7 mouse cellular contexts compared by ENCODE assay signal in the genomic region with DNA sequence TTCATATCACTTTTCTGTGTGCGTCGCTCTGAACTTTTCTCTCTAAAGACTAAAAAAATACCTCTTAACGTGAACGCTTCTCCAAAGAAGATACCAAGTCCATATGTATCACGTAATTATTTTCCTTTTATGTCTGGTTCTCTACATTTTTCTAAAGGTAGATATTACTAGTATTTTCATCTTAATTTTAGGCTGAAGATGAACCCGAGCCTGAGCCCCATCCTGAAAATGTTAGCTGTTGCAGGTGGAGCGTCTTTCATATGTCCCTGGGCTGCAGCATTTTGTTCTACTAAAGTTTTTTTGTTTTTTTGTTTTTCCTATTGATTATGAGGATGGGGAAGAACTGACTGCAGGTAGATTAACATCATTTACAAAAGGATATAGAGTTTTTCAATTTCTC. TPM values are rescaled to one million over a fixed set of nuclear protein-coding genes. Genes with fewer than 3 reads are reported as not detected.
DNase-seq lines count a peak whose midpoint lies in the region; ATAC-seq and TF ChIP-seq lines count a peak whose summit lies in the region.

No protein-coding gene starts in this region.

- H3K4me3 ChIP-seq in lung, postnatal 0 days (ENCODE audit: low read depth, low read length) = peak overlapping the region; percentile 64
- H3K4me3 ChIP-seq in forebrain, embryonic 12.5 days (replicated peaks) = peak overlapping the region; percentile 62
- H3K4me3 ChIP-seq in limb, embryonic 15.5 days = peak overlapping the region; percentile 59
- peak overlapping the region; percentile 80 for H3K4me3 ChIP-seq in stomach, embryonic 16.5 days (replicated peaks; ENCODE audit: low read length)

- no peaks in the 10 kb centered on the region for H3K27me3 ChIP-seq in lung, postnatal 0 days (replicated peaks; ENCODE audit: insufficient read depth, low read length)
- H3K27me3 ChIP-seq in forebrain, embryonic 12.5 days = no peaks in the 10 kb centered on the region
- no peaks in the 10 kb centered on the region for H3K27me3 ChIP-seq in limb, embryonic 15.5 days
- H3K27me3 ChIP-seq in stomach, embryonic 16.5 days (ENCODE audit: control insufficient read depth, insufficient read depth, low read length) = no peaks in the 10 kb centered on the region

- peak overlapping the region; percentile 79 for H3K27ac ChIP-seq in lung, postnatal 0 days (ENCODE audit: low read length)
- peak overlapping the region; percentile 77; the same call in 1 of the 2 replicates for H3K27ac ChIP-seq in forebrain, embryonic 12.5 days
- peak overlapping the region; percentile 91 for H3K27ac ChIP-seq in limb, embryonic 15.5 days
- peak overlapping the region; percentile 91 for H3K27ac ChIP-seq in stomach, embryonic 16.5 days (ENCODE audit: low read length)

- WGBS in lung, postnatal 0 days = under 1% methylated on average over 7 of the region's 7 CpGs
- WGBS in forebrain, embryonic 12.5 days = 1% methylated on average over 7 of the region's 7 CpGs
- under 1% methylated on average over 7 of the region's 7 CpGs for WGBS in limb, embryonic 15.5 days
- under 1% methylated on average over 7 of the region's 7 CpGs for WGBS in stomach, embryonic 16.5 days

- no peak for TF ChIP-seq EP300 in lung, postnatal 0 days (IDR thresholded peaks at IDR 0.05)

- H3K36me3 ChIP-seq in lung, postnatal 0 days (ENCODE audit: insufficient read depth, low read length) = peaks cover 9% of the 10 kb centered on the region; the same call in 1 of the 2 replicates
- peaks cover 17% of the 10 kb centered on the region for H3K36me3 ChIP-seq in forebrain, embryonic 12.5 days (replicated peaks)
- peaks cover 19% of the 10 kb centered on the region for H3K36me3 ChIP-seq in limb, embryonic 15.5 days
- 0 out of 2 replicates have a peak, but pooled peaks cover 4% of the 10 kb centered on the region for H3K36me3 ChIP-seq in stomach, embryonic 16.5 days (ENCODE audit: control insufficient read depth, insufficient read depth, low read length)

- TF ChIP-seq CTCF in lung, postnatal 0 days (IDR thresholded peaks at IDR 0.05) = no peak

- ATAC-seq in lung, postnatal 0 days = no peak
- no peak for ATAC-seq in forebrain, embryonic 12.5 days (ENCODE audit: low FRiP score)
- ATAC-seq in limb, embryonic 15.5 days (ENCODE audit: insufficient number of reproducible peaks, low FRiP score, low TSS enrichment, low read depth) = no peak
- no peak for ATAC-seq in stomach, embryonic 16.5 days (ENCODE audit: insufficient read depth, low FRiP score)
- no peak for ATAC-seq in frontal cortex, adult (ENCODE audit: low TSS enrichment)

- H3K9me3 ChIP-seq in lung, postnatal 0 days (ENCODE audit: low read length) = no peaks in the 10 kb centered on the region
- no peaks in the 10 kb centered on the region for H3K9me3 ChIP-seq in forebrain, embryonic 12.5 days
- no peaks in the 10 kb centered on the region for H3K9me3 ChIP-seq in limb, embryonic 15.5 days
- H3K9me3 ChIP-seq in stomach, embryonic 16.5 days (replicated peaks; ENCODE audit: control insufficient read depth, low read length) = no peaks in the 10 kb centered on the region

- peak overlapping the region; percentile 37 for H3K9ac ChIP-seq in lung, postnatal 0 days (replicated peaks; ENCODE audit: low read depth)
- peak overlapping the region; percentile 45 for H3K9ac ChIP-seq in forebrain, embryonic 12.5 days
- peak overlapping the region; percentile 31; the same call in 1 of the 2 replicates for H3K9ac ChIP-seq in limb, embryonic 15.5 days
- H3K9ac ChIP-seq in stomach, embryonic 16.5 days (ENCODE audit: low read length) = peak overlapping the region; percentile 77

- H3K4me2 ChIP-seq in lung, postnatal 0 days (replicated peaks; ENCODE audit: low read depth, low read length) = peak overlapping the region; percentile 60
- peak overlapping the region; percentile 67 for H3K4me2 ChIP-seq in forebrain, embryonic 12.5 days
- H3K4me2 ChIP-seq in limb, embryonic 15.5 days = peak overlapping the region; percentile 37
- H3K4me2 ChIP-seq in stomach, embryonic 16.5 days (ENCODE audit: low read depth, low read length) = peak overlapping the region; percentile 52

- no peak for DNase-seq in lung, postnatal 0 days (ENCODE audit: low spot score)
- DNase-seq in lung, adult 18-20 months = no peak
- no peak for DNase-seq in left cerebral cortex, adult 11 months (ENCODE audit: low spot score)

- no peaks in the 10 kb centered on the region; the same call in 1 of the 2 replicates for H3K4me1 ChIP-seq in lung, postnatal 0 days (ENCODE audit: insufficient read depth, low read depth, low read length)
- peaks cover 24% of the 10 kb centered on the region for H3K4me1 ChIP-seq in forebrain, embryonic 12.5 days
- H3K4me1 ChIP-seq in limb, embryonic 15.5 days = peaks cover 18% of the 10 kb centered on the region; the same call in 1 of the 2 replicates
- peaks cover 14% of the 10 kb centered on the region for H3K4me1 ChIP-seq in stomach, embryonic 16.5 days (ENCODE audit: control insufficient read depth, insufficient read depth, low read length)

RNA-seq across cellular contexts. Expression of gene Pcna, which starts 0.5 kb away (rescaled TPM):
- polyA plus RNA-seq in lung, postnatal 0 days (2015; fragmentation: Nextera tagmentation; extraction: Ambion mirVana) = 74.7 and 76.4 TPM in 2 replicates
- 322 and 337 TPM in 2 replicates for polyA plus RNA-seq in forebrain, embryonic 12.5 days (2016; fragmentation: Nextera tagmentation; extraction: Ambion mirVana)
- 204 and 210 TPM in 2 replicates for polyA plus RNA-seq in limb, embryonic 15.5 days (2015; fragmentation: Nextera tagmentation; extraction: Ambion mirVana)
- 197 and 208 TPM in 2 replicates for polyA plus RNA-seq in stomach, embryonic 16.5 days (2015; fragmentation: Nextera tagmentation; extraction: Ambion mirVana)

RNA-seq across cellular contexts. Expression of gene Tmem230, which starts 6.0 kb away (rescaled TPM):
- polyA plus RNA-seq in lung, postnatal 0 days (2015; fragmentation: Nextera tagmentation; extraction: Ambion mirVana) = 39.6 and 41.7 TPM in 2 replicates
- polyA plus RNA-seq in forebrain, embryonic 12.5 days (2016; fragmentation: Nextera tagmentation; extraction: Ambion mirVana) = 44.6 and 51.1 TPM in 2 replicates
- 50.1 and 52.4 TPM in 2 replicates for polyA plus RNA-seq in limb, embryonic 15.5 days (2015; fragmentation: Nextera tagmentation; extraction: Ambion mirVana)
- 38.2 and 40.6 TPM in 2 replicates for polyA plus RNA-seq in stomach, embryonic 16.5 days (2015; fragmentation: Nextera tagmentation; extraction: Ambion mirVana)

RNA-seq across cellular contexts. Expression of gene Cds2, which starts 9.3 kb away (rescaled TPM):
- 32.3 and 37.0 TPM in 2 replicates for polyA plus RNA-seq in lung, postnatal 0 days (2015; fragmentation: Nextera tagmentation; extraction: Ambion mirVana)
- 36.4 and 37.8 TPM in 2 replicates for polyA plus RNA-seq in forebrain, embryonic 12.5 days (2016; fragmentation: Nextera tagmentation; extraction: Ambion mirVana)
- 19.4 and 22.9 TPM in 2 replicates for polyA plus RNA-seq in limb, embryonic 15.5 days (2015; fragmentation: Nextera tagmentation; extraction: Ambion mirVana)
- polyA plus RNA-seq in stomach, embryonic 16.5 days (2015; fragmentation: Nextera tagmentation; extraction: Ambion mirVana) = 19.7 and 20.3 TPM in 2 replicates
